Comparison of ENCODE assay signal across 16 mouse cellular contexts in genomic region chr14:25686216-25686945, GRCm38 (mm10). TPM values are rescaled to one million over a fixed set of nuclear protein-coding genes. Genes with fewer than 3 reads are reported as not detected.
DNase-seq lines count a peak whose midpoint lies in the region; ATAC-seq and TF ChIP-seq lines count a peak whose summit lies in the region.
"Had no signal": no experiment of that assay in that cellular context is flagged by ENCODE, and none has a peak within 500 bp of the region (broad histone marks: within the 10 kb centered on the region; RNA-seq: fewer than 3 reads in every experiment).

No protein-coding gene starts in this region.

- H3K4me3 ChIP-seq in lung, embryonic 14.5 days (ENCODE audit: low read depth, low read length) = no peak overlapping the region
- H3K4me3 ChIP-seq in heart, embryonic 14.5 days (ENCODE audit: control insufficient read depth in 1 of 2, insufficient read depth in 1 of 2, low read depth in 1 of 2, low read length in 2 of 2) = no peak overlapping the region
- no peak overlapping the region for H3K4me3 ChIP-seq in intestine, embryonic 14.5 days (ENCODE audit: low read depth, low read length)
- no peak overlapping the region for H3K4me3 ChIP-seq in hindbrain, embryonic 13.5 days
- H3K4me3 ChIP-seq: megakaryocyte, embryonic 14.5 days had no signal

- 53% methylated on average over 7 of the region's 7 CpGs for WGBS in lung, embryonic 14.5 days
- WGBS in heart, embryonic 14.5 days = 60% methylated on average over 7 of the region's 7 CpGs
- WGBS in intestine, embryonic 14.5 days = 59% methylated on average over 7 of the region's 7 CpGs
- WGBS in hindbrain, embryonic 13.5 days = 80% methylated on average over 7 of the region's 7 CpGs

- no peaks in the 10 kb centered on the region for H3K36me3 ChIP-seq in lung, embryonic 14.5 days (ENCODE audit: insufficient read depth)
- H3K36me3 ChIP-seq in heart, embryonic 14.5 days (ENCODE audit: control insufficient read depth, insufficient read depth, low read length) = no peaks in the 10 kb centered on the region
- no peaks in the 10 kb centered on the region for H3K36me3 ChIP-seq in intestine, embryonic 14.5 days (ENCODE audit: control insufficient read depth, insufficient read depth, low read length)
- no peaks in the 10 kb centered on the region for H3K36me3 ChIP-seq in hindbrain, embryonic 13.5 days

- DNase-seq in lung, embryonic 14.5 days = no peak
- no peak for DNase-seq in lung, postnatal 4 days
- DNase-seq in intestine, embryonic 14.5 days (ENCODE audit: low spot score) = no peak
- DNase-seq in testis, postnatal 14 days (ENCODE audit: low spot score) = no peak
- DNase-seq: adrenal gland, postnatal 36 days; gastrocnemius, postnatal 10 days; kidney, adult 18-20 months; kidney, postnatal 4 days; right cerebral cortex, postnatal 25 days; thymus, postnatal 36 days had no signal

- no peaks in the 10 kb centered on the region for H3K27me3 ChIP-seq in lung, embryonic 14.5 days (ENCODE audit: insufficient read depth, low read length)
- no peaks in the 10 kb centered on the region for H3K27me3 ChIP-seq in heart, embryonic 14.5 days (ENCODE audit: control insufficient read depth, insufficient read depth, low read length)
- H3K27me3 ChIP-seq in intestine, embryonic 14.5 days (replicated peaks; ENCODE audit: control insufficient read depth, insufficient read depth, low read length) = no peaks in the 10 kb centered on the region
- peaks cover 5% of the 10 kb centered on the region; the same call in 1 of the 2 replicates for H3K27me3 ChIP-seq in hindbrain, embryonic 13.5 days

- TF ChIP-seq CTCF in lung, embryonic 14.5 days (IDR thresholded peaks at IDR 0.05; ENCODE audit: low read depth) = no peak

- H3K27ac ChIP-seq in lung, embryonic 14.5 days (ENCODE audit: low read depth) = peak overlapping the region; percentile 50; the same call in 1 of the 2 replicates
- peak overlapping the region; percentile 92 to 98 for H3K27ac ChIP-seq in heart, embryonic 14.5 days (replicated peaks in 1 of 2; ENCODE audit: control insufficient read depth in 1 of 2, insufficient read depth in 1 of 2, low read depth in 2 of 2, low read length in 2 of 2)
- peak overlapping the region; percentile 64 for H3K27ac ChIP-seq in intestine, embryonic 14.5 days (ENCODE audit: low read depth)
- no peak overlapping the region for H3K27ac ChIP-seq in hindbrain, embryonic 13.5 days

- no peak for ATAC-seq in lung, embryonic 14.5 days (ENCODE audit: insufficient read depth)
- peak; percentile 17 for ATAC-seq in heart, embryonic 14.5 days (ENCODE audit: insufficient number of reproducible peaks, insufficient read depth, low FRiP score, low read depth)
- ATAC-seq in intestine, embryonic 14.5 days (replicated peaks; ENCODE audit: low FRiP score, low TSS enrichment, low read depth) = peak; percentile 70
- ATAC-seq in megakaryocyte-erythroid progenitor cell, adult 5-6 weeks (replicated peaks; ENCODE audit: low FRiP score, low TSS enrichment, poor library complexity, severe bottlenecking) = 0 out of 2 replicates have a peak, but pooled peaks have one; percentile 30
- ATAC-seq in hindbrain, embryonic 13.5 days (ENCODE audit: low FRiP score) = no peak
- ATAC-seq: CD4-positive, CD25-positive, alpha-beta regulatory T cell, adult 4 months; forebrain, embryonic 16.5 days had no signal

- H3K9me3 ChIP-seq in lung, embryonic 14.5 days (ENCODE audit: low read depth, low read length) = no peaks in the 10 kb centered on the region
- no peaks in the 10 kb centered on the region for H3K9me3 ChIP-seq in heart, embryonic 14.5 days (ENCODE audit: control insufficient read depth, low read length)
- H3K9me3 ChIP-seq in intestine, embryonic 14.5 days (ENCODE audit: control insufficient read depth, low read length) = no peaks in the 10 kb centered on the region
- H3K9me3 ChIP-seq in hindbrain, embryonic 13.5 days = no peaks in the 10 kb centered on the region
- H3K9me3 ChIP-seq: megakaryocyte, embryonic 14.5 days had no signal

- H3K4me2 ChIP-seq in lung, embryonic 14.5 days = no peak overlapping the region
- 0 out of 2 replicates have a peak overlapping the region, but pooled peaks have one; percentile 12 for H3K4me2 ChIP-seq in heart, embryonic 14.5 days (ENCODE audit: low read length)
- H3K4me2 ChIP-seq in intestine, embryonic 14.5 days (ENCODE audit: low read length) = no peak overlapping the region
- no peak overlapping the region for H3K4me2 ChIP-seq in hindbrain, embryonic 13.5 days

- no peaks in the 10 kb centered on the region for H3K4me1 ChIP-seq in lung, embryonic 14.5 days (ENCODE audit: insufficient read depth)
- peaks cover 28 to 31% of the 10 kb centered on the region in 2 experiments for H3K4me1 ChIP-seq in heart, embryonic 14.5 days (ENCODE audit: control insufficient read depth in 2 of 2, insufficient read depth in 2 of 2, low read length in 2 of 2)
- H3K4me1 ChIP-seq in intestine, embryonic 14.5 days (replicated peaks; ENCODE audit: control insufficient read depth, insufficient read depth, low read length) = 0 out of 2 replicates have a peak, but pooled peaks cover 4% of the 10 kb centered on the region
- no peaks in the 10 kb centered on the region for H3K4me1 ChIP-seq in hindbrain, embryonic 13.5 days (replicated peaks)

- H3K9ac ChIP-seq in lung, embryonic 14.5 days = no peak overlapping the region
- peak overlapping the region; percentile 39 for H3K9ac ChIP-seq in heart, embryonic 14.5 days (ENCODE audit: low read length)
- no peak overlapping the region for H3K9ac ChIP-seq in intestine, embryonic 14.5 days (ENCODE audit: low read length)
- no peak overlapping the region for H3K9ac ChIP-seq in hindbrain, embryonic 13.5 days

RNA-seq across cellular contexts. Expression of gene Ppif, which starts 7.6 kb away (rescaled TPM):
- polyA plus RNA-seq in lung, embryonic 14.5 days (2014; fragmentation: Nextera tagmentation; extraction: Ambion mirVana) = 29.2 and 30.4 TPM in 2 replicates
- polyA plus RNA-seq in heart, embryonic 14.5 days (2014; fragmentation: Nextera tagmentation; extraction: Ambion mirVana) = 99.2 and 105 TPM in 2 replicates
- polyA plus RNA-seq in intestine, embryonic 14.5 days (2014; fragmentation: Nextera tagmentation; extraction: Ambion mirVana) = 71.2 and 71.4 TPM in 2 replicates
- 142 and 159 TPM in 2 replicates for total RNA-seq in megakaryocyte-erythroid progenitor cell, adult 5-6 weeks (2014; fragmentation: Nextera tagmentation)
- 42.9 and 55.8 TPM in 2 replicates for total RNA-seq in megakaryocyte-erythroid progenitor cell, adult 5-6 weeks (2017)
- 28.0 and 32.0 TPM in 2 replicates for polyA plus RNA-seq in hindbrain, embryonic 13.5 days (2015; fragmentation: Nextera tagmentation; extraction: Ambion mirVana)

Comparison
In these comparisons a context has a peak if more than half of its experiments do, and no peak if none do; other contexts are left out.
1. ATAC-seq: peak in heart, embryonic 14.5 days (single experiment), intestine, embryonic 14.5 days (single experiment) and megakaryocyte-erythroid progenitor cell, adult 5-6 weeks (single experiment); none in lung, embryonic 14.5 days (single experiment) and hindbrain, embryonic 13.5 days (single experiment).